Mouse (Mus musculus) cerebellum, adult 2 months (tissue): ENCODE data around the gene Pik3r1.

Experiments
- CTCF ChIP-seq: fragments of 200-500 bp; IDR thresholded peaks from 2 replicates; pipeline ENCODE4 v1.5.1; 2011; ENCODE audit warnings: low read depth, mild to moderate bottlenecking, control low read depth, low read length, moderate library complexity, borderline replicate concordance; ENCODE audit not compliant: insufficient read depth
- POLR2A ChIP-seq: fragments of 200-500 bp; IDR thresholded peaks from 2 replicates; pipeline ENCODE4 v1.6.1; 2011; ENCODE audit warnings: low read length, control low read depth, borderline replicate concordance; ENCODE audit not compliant: insufficient read depth

DNA sequence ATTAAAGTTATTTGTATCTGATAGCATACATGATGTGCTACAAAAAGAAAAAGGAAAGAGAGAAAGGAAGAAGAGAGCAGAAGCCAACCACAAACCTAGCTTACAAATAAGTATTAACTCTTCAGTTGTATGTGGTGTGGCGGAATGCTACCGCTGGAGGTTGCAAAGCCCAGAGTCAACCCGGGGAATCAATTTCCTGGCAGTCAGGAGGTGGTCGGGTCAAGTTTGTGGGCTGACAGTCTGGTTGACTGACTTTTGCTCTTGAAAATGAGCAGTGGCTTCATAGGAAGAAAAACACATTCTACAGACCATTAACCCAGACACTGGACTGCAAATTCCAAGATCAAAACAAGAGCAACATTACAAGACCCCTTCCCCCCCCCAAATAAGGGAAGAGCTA lies 85.6 kb downstream of the Pik3r1 start:
- TF ChIP-seq CTCF (no peak), POLR2A (no peak)
